Mouse (Mus musculus): ENCODE measurements around the gene Pde6h.

The Pde6h gene

DNA sequence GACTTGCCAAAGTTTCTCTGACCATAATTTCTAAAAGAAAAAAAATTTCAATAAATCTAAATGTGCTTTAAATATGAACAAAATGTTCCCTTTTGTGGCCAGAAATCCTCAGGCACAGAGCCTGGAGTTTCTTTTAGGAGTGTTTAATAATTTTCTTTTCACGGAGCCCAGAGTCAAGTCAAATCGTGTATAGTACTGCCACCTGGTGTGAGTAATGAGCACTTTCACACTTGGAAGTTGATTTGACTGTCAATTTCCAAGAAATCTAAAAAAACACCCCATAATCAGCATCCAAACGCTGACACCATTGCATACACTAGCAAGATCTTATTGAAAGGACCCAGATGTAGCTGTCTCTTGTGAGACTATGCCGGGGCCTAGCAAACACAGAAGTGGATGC, 45.2 kb downstream of the Pde6h start:
- in situ Hi-C loops (cut with MboI, MseI): loop anchor here (5.0 to 10.0 kb wide), 2 partner anchors 37 to 114 kb away; partner anchors contain the start of gene Art4

DNA sequence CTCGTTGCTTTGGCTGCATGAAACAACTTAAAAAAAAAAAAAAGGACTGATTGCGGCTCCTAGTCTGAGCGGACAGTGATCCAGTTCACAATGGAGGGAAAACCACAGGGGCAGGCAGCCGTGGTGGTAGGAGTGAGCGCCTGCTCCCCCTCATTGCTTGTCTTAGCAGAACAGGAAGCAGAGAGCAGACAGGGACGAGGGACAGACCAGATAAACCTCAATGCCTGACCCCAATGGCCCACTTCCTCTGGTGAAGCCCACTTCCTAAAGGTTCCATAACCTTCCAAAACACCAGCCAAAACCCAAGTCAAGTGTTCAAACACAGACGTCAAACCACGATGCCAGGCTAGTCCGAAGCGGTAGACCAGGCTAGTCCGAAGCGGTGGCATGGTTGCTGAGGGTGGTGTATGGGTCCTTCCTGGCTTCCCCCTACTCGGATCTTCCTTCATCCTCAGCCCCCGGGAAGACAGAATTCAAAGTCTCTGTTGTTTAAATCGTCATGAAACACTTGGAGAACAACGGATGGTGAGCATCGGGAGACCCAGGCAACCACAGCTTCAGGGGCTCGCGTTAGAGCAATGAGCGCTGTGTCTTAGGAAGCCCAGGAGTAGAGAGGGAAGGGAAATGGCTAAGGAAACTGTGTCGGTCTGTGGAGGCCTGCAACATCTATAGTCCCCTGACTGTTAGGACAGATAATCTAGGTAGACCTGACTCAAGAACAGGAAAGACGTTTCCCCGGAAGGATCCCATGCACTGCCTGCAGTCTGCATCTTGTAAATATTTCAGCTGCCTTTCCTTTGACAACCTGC, 55.8 kb downstream of the Pde6h start:
- in situ Hi-C loops (cut with MboI, MseI): loop anchor here (25.0 kb wide), 1 partner anchor 342 kb away; no protein-coding TSS in a partner anchor

DNA sequence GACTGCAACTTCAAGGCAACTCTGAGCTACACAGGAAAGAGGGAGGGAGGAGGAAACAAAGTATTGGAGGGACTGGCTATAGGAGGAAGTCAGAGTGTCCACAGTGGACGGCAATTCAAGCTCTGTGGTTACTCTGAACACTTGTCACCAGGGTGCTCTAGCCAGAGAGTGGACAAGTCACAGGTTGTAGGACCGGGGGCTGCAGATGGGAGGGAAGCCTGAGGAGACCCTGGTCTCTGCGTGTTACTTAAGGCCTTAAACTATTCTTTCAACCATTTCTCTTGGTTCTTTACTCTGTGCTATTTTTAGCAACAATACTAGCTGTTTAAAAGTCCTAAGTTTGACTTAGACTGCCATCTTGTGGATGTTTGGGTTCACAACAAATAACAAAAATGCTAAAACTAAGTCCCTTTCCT, 56.7 kb downstream of the Pde6h start:
- in situ Hi-C loops (cut with MboI, MseI): loop anchor here (25.0 kb wide), 1 partner anchor 343 kb away; no protein-coding TSS in a partner anchor

DNA sequence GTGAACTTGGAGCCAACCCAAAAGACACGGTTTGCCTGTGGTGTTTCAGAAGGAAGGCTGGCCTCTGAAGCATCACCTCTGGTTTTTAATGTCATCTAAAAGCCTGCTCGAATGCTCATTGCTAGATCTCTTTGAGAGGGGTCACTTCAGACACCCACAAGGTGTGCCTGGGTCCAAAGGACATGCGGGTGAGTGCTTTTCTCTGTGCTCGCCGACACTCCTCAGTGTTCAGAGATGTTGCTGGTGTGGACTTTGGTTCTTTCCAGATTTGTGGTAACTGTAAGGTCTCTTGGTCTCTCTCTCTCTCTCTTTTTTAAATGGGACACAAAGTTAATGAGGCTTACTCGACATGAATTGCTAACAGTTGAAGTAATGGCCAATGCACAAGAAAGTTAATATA, 58.9 kb downstream of the Pde6h start:
- in situ Hi-C loops (cut with MboI, MseI): loop anchor here (25.0 kb wide), 1 partner anchor 345 kb away; no protein-coding TSS in a partner anchor

DNA sequence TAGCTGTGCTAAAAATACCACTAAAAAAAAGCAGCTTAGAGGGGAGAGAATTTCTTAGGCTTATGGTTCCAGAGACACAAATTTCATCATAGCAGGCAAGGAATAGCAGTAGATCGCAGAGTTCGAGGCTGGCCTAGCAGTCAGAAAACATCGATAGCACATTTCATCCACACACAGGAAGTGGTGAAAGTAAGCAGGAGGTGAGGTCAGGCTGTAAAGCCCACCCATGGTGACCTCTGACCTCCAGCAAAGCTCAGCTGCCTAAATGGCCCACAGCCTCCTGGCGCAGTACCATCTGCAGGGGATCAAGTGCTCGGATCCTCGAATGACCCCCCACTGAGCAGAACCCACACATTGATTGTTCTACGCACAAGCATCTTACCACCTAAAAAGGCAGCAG, 59.6 kb downstream of the Pde6h start:
- in situ Hi-C loops (cut with MboI, MseI): loop anchor here (25.0 kb wide), 1 partner anchor 346 kb away; no protein-coding TSS in a partner anchor

DNA sequence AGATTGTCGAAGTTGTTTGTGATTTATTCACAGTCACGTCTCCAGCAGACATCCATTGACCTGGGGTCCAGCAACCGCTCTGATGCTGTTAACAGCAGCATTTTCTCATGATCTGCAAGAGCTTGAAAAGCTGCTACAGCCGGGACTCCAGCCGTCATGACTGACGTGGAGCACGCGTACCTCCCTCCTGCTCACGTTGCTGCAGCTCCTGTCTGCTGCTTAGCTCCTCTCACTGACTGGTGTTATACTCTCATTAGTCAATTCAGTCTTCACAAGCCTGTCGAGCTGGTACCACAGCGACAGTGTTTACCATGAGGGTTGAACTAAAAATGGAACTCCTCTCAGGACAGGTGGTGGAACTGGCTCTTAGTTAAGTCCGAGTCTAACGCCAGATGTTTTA, 62.4 kb downstream of the Pde6h start:
- in situ Hi-C loops (cut with MboI, MseI): loop anchor here (25.0 kb wide), 1 partner anchor 349 kb away; no protein-coding TSS in a partner anchor

DNA sequence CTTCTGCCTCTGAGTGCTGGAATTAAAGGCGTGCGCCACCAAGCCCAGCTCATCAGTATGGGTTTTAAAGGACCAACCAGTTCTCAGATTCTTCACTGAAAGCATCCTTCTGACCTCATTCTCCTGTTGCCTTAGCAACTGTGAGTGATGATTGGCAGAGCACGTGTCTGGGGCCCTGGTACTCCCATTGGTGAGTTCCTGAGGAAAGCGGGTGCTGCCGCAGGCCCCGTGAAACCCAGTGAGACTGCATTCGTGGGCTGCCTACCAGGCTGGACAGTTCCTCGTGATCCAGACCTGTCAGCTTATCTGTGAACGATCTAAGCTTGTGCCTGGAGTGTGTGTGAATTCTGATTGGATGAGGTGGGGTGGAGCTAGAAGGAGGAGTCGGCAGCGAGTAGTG, 63.1 kb downstream of the Pde6h start:
- in situ Hi-C loops (cut with MboI, MseI): loop anchor here (25.0 kb wide), 1 partner anchor 349 kb away; no protein-coding TSS in a partner anchor

DNA sequence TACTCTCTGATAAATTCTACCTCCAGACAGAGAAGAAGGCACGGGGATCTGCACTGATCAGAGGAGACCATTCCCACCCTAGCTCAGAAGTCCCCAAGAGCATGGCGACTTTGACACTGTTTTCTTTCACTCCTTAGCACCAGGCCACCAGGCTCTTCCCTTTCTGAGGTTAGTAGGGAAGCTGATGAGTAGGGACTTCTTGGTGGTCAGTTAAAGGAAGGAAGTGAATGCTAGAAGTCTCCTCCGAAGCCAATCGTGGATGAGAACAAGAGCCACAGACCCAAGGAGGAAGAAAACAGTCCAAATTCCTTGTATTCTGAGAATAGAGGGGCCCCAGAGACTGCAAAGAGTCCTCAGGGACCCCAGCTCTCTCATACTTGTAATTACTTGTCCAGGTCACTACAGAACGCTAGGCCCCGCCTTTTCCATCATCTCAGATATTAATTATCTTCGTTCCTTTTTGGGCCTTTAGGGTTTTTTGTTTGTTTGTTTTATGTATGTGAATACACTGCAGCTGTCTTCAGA, 65.0 kb downstream of the Pde6h start:
- in situ Hi-C loops (cut with MboI, MseI): loop anchor here (25.0 kb wide), 1 partner anchor 351 kb away; no protein-coding TSS in a partner anchor

DNA sequence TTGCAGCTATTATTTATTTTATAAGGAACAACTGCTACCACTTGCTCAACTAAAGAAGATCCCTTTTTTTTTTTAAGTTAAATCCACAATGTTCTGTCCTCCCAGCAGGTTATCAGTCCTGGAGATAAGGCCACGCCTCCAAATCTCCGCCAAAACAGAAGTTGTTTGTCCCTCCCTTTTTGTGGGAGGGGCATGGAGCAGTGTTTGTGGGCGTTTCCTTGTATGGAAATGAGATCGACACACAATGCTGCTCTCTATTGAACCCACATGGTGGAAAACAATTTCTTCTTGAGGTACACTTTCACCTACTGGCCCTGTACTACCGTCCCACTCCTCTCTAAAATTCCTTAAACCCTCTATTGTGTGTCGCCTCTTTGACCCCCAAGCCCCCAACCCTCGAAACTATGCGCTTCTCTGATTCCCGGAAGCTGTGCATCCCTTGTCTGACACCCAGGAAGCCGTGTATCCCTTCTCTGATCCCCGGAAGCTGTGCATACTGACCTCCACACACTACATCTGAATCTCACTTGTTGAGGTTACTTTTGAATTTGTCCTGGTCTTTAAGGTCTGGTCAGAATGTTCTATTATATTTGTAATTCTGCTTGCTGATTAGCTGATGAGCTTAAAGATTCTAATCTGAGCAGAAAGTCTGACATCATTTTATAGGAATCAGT, 66.3 kb downstream of the Pde6h start:
- in situ Hi-C loops (cut with MboI, MseI): loop anchor here (25.0 kb wide), 1 partner anchor 353 kb away; no protein-coding TSS in a partner anchor

DNA sequence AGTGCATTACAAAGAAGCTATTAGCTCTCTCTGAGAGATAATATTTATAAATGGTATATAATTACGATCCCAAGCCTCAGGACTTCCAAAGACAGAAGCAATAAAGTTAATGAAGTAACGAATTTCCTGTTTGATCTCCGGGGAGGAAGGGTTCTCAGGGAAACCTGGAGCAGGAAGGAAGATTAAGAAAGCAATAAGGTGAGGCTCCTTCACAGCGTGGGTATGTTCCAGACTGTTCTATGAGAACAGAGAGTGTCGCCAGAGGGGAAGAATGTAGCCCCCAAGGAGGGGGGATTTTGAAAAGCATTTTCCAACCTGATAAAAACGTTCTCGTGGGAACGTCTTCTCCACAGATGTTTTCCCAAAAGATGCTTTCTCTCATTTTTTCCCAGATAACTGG, 66.9 kb downstream of the Pde6h start:
- in situ Hi-C loops (cut with MboI, MseI): loop anchor here (25.0 kb wide), 1 partner anchor 353 kb away; no protein-coding TSS in a partner anchor

DNA sequence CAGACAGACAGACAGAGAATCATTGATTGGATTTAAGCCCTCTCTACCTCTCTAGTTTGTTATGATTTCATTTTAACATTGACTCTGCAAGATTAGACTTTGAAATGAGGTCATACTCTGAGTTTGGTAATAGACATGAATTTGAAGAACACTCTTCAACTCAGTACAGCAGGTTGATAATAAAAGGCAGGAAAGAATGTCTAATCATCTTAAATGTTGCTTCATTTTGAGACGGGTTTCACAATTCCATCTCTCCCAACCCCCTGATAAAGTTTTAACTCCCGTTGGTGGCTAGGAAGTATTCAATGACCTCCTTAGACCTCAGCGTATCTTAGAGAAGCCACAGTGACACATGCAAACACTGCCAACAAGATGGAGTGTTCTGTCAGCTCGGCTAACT, 69.9 kb downstream of the Pde6h start:
- in situ Hi-C loops (cut with MboI, MseI): loop anchor here (25.0 kb wide), 1 partner anchor 356 kb away; no protein-coding TSS in a partner anchor

DNA sequence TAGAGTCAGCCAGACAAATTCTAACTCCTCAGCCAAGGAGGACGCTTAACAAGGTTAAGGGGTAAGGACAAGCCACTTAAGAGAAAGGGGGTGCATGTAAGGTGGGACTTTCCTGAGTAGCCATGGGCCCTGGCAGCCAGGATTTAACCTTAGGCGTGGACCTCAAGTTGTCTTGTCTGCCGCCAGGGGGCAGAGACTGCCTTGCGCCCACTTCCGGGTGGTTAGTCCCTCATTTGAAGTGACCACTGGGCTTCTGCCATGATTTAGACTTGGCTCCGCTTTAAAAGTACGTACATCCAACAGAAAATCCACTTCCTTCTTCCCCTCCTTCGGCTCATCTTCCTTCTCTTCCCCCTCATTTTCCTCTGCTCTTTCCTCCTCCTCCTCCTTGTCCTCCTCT, 71.9 kb downstream of the Pde6h start:
- in situ Hi-C loops (cut with MboI, MseI): loop anchor here (25.0 kb wide), 1 partner anchor 358 kb away; no protein-coding TSS in a partner anchor

DNA sequence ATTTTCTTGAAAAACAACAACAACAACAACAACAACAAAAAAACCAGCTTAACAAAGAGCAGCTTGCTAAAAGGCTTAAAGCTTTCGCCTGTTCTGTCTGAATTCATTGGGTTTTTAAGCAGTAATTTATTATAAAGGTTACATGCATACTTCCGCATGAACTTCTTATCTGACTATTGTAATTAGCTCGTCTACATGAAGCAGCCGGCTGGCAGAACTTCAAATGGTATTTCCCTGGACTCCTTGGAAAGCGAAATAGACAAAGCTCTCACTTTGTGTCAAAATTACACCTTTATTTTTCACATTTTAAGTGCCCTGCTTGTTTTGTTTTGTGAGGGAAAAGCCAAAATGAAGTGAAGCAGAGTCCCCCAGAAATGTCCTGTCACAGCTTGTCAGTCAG, 72.7 kb downstream of the Pde6h start:
- in situ Hi-C loops (cut with MboI, MseI): loop anchor here (25.0 kb wide), 1 partner anchor 359 kb away; no protein-coding TSS in a partner anchor

DNA sequence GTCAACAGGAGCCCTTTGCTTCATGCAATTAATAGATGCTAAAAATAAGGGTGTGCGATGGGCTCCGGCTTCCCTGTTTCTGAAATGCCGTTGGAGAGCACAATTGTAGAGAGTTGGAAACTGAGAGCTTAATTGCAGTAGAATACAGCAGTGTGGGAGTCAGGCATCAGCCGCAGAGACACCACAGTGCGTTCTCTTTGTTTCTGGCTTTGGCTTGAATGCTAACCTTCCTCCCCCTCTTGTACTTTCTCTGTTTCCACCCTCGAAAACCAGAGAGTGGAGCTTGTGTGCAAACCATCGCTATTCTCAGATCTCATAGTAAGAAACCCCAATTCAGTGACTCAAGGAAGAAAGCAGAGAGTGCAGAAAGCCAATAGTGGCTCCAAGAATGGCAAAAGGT, 74.5 kb downstream of the Pde6h start:
- in situ Hi-C loops (cut with MboI, MseI): loop anchor here (25.0 kb wide), 1 partner anchor 361 kb away; no protein-coding TSS in a partner anchor

DNA sequence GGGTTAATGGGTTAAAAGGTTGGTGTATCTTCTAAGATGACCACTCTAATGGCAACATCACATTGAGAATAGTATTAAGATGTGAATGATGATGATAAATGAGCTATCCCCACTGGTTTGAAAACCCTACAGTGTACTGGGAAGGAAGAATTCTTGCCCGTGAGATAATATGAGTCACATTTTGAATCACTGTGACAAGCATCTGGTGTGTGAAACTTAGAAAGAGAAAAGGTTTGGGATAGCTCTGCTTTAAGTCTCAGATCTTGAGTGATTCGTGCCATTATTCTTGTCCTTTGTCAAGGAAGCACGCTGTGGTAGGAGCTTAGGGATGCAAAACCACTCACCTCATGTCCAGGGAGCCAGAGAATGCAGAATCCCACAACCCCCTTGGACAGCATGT, 75.4 kb downstream of the Pde6h start:
- in situ Hi-C loops (cut with MboI, MseI): loop anchor here (25.0 kb wide), 1 partner anchor 362 kb away; no protein-coding TSS in a partner anchor

DNA sequence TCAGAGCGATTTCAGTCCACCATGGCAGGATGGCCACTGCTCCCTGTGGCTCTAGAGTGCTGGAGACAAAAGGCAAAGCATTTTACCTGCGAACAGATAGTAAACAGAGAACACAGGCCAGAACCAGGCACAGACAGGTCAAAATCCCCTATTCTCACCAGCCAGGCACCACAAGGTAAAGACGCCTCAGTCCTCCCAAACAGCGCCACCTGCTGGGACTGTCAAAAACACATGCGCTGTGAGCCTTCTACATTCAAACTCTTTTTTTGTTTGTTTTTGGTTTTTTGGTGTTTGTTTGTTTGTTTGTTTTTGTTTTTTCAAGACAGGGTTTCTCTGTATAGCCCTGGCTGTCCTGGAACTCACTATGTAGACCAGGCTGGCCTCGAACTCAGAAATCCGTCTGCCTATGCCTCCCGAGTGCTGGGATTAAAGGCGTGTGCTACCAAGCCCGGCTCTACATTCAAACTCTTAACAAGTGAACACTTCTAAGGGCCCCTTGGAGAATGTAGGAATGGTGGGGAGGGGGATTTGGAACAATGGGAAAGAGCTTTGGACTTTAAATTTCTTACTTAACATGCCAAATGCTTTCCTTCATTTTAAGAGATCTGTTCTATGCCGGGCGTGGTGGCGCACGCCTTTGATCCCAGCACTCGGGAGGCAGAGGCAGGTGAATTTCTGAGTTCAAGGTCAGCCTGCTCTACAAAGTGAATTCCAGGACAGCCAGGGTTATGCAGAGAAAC, 76.2 kb downstream of the Pde6h start:
- in situ Hi-C loops (cut with MboI, MseI): loop anchor here (25.0 kb wide), 1 partner anchor 363 kb away; no protein-coding TSS in a partner anchor

DNA sequence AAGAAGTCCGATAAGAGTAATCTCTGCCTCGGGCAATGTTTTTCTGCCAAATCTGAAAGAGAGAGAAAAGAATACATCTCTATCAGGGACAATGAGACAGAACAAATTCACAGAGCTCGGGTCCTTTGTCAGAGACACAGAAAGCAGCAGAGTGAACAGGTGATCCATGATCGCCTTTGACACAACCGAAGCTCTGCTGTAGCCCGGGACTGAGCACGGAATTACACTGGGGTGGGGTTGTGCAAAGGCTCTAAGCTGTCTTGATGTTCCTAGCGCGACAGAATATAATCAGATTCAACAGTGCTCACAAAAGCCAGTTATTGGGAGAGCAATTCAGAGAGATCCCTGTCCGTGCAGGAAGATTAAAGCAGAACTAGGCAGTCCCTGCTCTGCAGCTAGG, 77.1 kb downstream of the Pde6h start:
- in situ Hi-C loops (cut with MboI, MseI): no loop called here

DNA sequence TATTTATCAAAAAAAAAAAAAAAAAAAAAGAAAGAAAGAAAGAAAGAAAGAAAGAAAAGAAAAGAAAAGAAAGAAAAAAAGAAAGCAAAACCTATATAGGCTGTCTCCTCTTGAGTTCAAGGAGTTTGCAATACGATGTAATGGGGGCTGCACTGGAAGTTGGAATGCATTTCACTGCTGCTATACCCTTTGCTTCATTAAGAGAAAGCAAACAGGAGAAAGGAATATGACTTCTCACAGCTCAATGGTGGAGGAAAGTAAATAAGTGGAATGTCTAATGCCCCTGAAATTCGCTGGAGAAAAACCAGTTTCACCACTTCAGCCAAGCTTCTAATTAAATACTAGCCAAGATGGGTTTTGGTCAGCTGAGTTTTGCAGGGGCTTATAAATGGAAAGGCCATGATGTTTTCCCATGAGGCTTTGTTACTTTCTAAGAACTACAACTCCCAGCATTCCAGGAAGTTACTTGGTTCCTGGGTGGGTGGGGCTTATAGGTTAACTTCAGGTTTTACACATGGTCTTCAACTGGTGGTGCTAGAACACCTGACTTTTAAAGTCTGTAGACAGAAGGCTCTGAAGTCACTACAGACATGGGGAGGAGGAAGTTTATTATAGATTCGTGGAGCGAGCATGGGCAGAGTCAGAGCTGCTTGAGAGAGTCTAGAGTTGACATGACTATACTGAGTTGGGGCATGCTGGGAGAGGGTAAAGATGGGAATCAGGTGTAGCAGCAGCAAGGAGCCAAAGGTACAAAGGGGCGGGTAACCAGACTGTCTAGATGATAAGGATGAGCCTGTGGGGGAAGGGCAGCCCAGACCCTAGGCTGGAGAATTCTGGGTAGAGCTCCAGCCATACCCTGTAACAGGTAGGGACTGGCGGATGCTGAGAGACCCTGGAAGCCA, 77.9 kb downstream of the Pde6h start:
- in situ Hi-C loops (cut with MboI, MseI): no loop called here

DNA sequence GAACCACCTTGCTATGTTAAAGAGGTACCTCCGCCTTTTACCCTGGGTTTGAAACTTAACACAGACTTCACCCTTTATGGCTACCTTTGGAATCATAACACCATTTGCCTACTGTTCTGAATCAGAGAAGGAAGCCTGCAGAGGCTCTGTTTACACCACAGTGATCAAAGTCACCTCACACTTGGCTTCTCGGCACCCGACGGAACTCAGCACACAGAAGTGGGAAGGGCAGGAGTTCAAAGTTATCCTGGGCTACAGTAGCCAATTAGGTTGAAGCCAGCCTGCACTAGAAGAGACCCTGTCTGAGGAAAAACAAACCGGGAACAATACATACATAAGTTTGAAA, 78.5 kb downstream of the Pde6h start:
- in situ Hi-C loops (cut with MboI, MseI): no loop called here

DNA sequence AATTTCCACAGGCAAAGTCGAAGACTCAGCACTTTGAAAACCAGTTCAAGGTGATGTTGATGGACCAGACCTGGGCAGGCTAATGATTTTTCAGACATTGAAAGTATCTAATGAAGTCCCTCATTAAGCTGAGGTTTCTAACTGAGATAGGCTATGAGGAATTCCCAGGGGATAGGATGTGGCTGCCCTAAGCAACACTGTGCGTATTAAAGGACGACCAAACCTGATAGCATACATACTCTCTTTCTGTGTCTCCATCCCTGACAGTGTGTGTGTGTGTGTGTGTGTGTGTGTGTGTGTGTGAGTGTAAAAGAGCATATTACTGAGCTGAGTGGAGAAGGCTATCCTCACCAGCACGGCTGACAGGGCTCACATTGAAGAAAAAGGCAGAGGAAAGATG, 80.7 kb downstream of the Pde6h start:
- in situ Hi-C loops (cut with MboI, MseI): no loop called here

Data from T-helper 2 cell (primary cell).